Mouse (Mus musculus) cortical plate, adult 2 months (tissue): Measurements from ENCODE around the gene Ccdc51.

Source experiments
- CTCF ChIP-seq: fragments of 200-500 bp; IDR thresholded peaks from 2 replicates; pipeline ENCODE4 v1.5.1; 2011; ENCODE audit warnings: mild to moderate bottlenecking, control low read depth, low read length; ENCODE audit not compliant: insufficient read depth; ENCODE audit errors: extremely low read depth
- POLR2A ChIP-seq: fragments of 200-500 bp; IDR thresholded peaks from 2 replicates; pipeline ENCODE4 v1.6.1; 2011; ENCODE audit warnings: mild to moderate bottlenecking, low read length, control low read depth; ENCODE audit not compliant: insufficient read depth; ENCODE audit errors: extremely low read depth

DNA sequence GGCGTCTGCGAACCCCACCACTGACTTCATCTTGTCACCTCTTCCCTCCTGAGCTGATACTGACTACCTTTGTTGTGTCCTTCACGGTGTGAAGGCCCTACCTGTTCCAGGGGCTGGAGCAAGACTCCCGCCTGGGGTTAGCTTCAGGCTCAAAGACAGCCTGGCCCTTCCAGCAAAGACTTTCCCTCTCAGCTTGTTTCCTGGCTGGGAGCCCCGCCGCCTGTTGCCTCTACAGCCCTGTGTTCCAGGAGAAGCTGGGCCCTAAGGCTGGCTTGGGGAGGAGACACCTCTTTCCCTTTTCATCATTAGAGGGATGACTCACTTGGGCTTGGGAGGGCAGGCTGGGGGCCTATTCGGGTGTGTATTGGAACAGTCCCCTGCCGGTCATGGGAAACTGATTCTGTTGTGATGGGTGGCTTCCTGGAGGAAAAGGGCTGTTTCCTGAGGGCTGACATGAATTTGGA, 43.4 kb upstream of the Ccdc51 start:
- TF ChIP-seq POLR2A (no peak), CTCF (no peak)
